Mouse (Mus musculus) brain, embryonic 14.5 days (tissue): ENCODE results near the gene Tmem107.

Source experiments
- CTCF ChIP-seq: fragments of 200-500 bp; IDR thresholded peaks from 2 replicates; pipeline ENCODE4 v1.5.1; 2012; ENCODE audit warnings: inconsistent platforms, mild to moderate bottlenecking, moderate library complexity, borderline replicate concordance; ENCODE audit not compliant: insufficient read depth, insufficient read length; ENCODE audit errors: extremely low read depth
- POLR2A ChIP-seq: fragments of 200-500 bp; IDR thresholded peaks from 2 replicates; pipeline ENCODE4 v1.6.1; 2012; ENCODE audit warnings: mild to moderate bottlenecking, inconsistent platforms, borderline replicate concordance; ENCODE audit not compliant: poor library complexity, insufficient read depth, insufficient read length, severe bottlenecking; ENCODE audit errors: extremely low read depth

DNA sequence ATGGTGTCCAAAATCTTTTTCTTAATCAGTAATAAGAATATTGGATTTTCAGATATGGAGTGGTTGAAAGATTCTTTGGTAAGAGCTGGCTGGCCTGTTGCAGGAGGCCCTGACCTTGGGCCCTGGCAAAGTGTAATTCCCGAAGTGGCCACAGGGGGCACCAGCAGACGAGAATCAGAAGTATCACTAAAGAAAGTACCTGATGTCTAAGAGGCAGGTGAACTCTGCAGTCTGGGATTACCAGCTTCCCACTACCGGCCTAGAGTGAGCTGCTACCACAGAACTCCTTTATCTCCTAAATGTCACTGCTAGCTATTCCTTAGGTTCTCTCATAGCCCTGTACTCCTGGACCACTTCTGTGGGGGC, 21.8 kb downstream of the Tmem107 start:
- TF ChIP-seq CTCF (peak; percentile 86), POLR2A (no peak)
